Mouse (Mus musculus) intestine, embryonic 15.5 days (tissue): ENCODE measurements at regions not wholly inside any gene's neighbourhood (a gene's known extent, or its start where the extent isn't known, plus 50 kb on each side); places are given as distances from the start of the nearest gene placed in this dataset.

Experiments
- ATAC-seq: fragments of 200-750 bp; cut with Nextera tagmentation; 2 replicates; pipeline ENCODE4 v1.8.0; 2017; ENCODE audit warnings: moderate TSS enrichment, moderate library complexity
- H3K27ac ChIP-seq: fragments of 300-500 bp; sonication (generic); 2 replicates; pipeline ENCODE4 v1.5.1; 2015; ENCODE audit warnings: mild to moderate bottlenecking, inconsistent platforms
- H3K27me3 ChIP-seq: fragments of 300-500 bp; sonication (generic); replicated peaks from 2 replicates; pipeline ENCODE4 v1.6.1; 2015; ENCODE audit warnings: inconsistent platforms
- H3K36me3 ChIP-seq: fragments of 300-500 bp; sonication (generic); 2 replicates; pipeline ENCODE4 v1.6.1; 2015; ENCODE audit warnings: inconsistent platforms
- H3K4me1 ChIP-seq: fragments of 300-500 bp; sonication (generic); replicated peaks from 2 replicates; pipeline ENCODE4 v1.6.1; 2015; ENCODE audit warnings: inconsistent platforms
- H3K4me2 ChIP-seq: fragments of 300-500 bp; sonication (generic); replicated peaks from 2 replicates; pipeline ENCODE4 v1.6.1; 2015; ENCODE audit warnings: mild to moderate bottlenecking, inconsistent platforms
- H3K4me3 ChIP-seq: fragments of 300-500 bp; sonication (generic); replicated peaks from 2 replicates; pipeline ENCODE4 v1.5.1; 2015; ENCODE audit warnings: inconsistent platforms
- H3K9ac ChIP-seq: fragments of 300-500 bp; sonication (generic); 2 replicates; pipeline ENCODE4 v1.6.1; 2015; ENCODE audit warnings: inconsistent platforms
- H3K9me3 ChIP-seq: fragments of 300-500 bp; sonication (generic); 2 replicates; pipeline ENCODE4 v1.6.1; 2016; ENCODE audit warnings: inconsistent platforms
- WGBS: fragments of 180-500 bp; shearing (Covaris S2); methylation state at CpG from one replicate; pipeline ENCODE4 v1.1.7; 2015; 5-methylcytosine and 5-hydroxymethylcytosine counted together

DNA sequence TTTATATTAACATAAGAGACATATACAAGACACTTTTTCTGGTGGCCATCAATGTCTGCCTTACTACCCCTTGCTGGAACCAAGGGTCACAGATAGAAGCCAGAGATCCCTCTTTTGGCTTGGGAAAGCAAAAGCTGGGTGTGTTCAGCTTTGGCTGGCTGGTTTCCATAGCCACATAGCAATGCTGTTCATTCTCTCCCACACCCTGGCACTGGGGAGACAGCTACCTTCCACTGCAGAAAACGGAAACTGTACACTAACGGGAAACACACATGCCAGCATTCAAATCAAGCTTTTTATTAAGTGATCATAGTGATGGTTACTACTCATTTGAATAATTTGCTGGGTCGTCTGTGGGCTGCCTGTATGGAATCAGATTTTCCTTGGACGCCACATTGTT, 161.4 kb downstream of the Fam76b start:
- Histone ChIP-seq H3K9me3 (no peaks in the 10 kb centered on the region), H3K4me1 (no peaks in the 10 kb centered on the region), H3K9ac (no peak overlapping the region), H3K4me2 (no peak overlapping the region), H3K27ac (no peak overlapping the region), H3K4me3 (no peak overlapping the region), H3K27me3 (no peaks in the 10 kb centered on the region), H3K36me3 (no peaks in the 10 kb centered on the region)
- WGBS, result 56% methylated on average over 4 of the region's 4 CpGs
- no peak for ATAC-seq

DNA sequence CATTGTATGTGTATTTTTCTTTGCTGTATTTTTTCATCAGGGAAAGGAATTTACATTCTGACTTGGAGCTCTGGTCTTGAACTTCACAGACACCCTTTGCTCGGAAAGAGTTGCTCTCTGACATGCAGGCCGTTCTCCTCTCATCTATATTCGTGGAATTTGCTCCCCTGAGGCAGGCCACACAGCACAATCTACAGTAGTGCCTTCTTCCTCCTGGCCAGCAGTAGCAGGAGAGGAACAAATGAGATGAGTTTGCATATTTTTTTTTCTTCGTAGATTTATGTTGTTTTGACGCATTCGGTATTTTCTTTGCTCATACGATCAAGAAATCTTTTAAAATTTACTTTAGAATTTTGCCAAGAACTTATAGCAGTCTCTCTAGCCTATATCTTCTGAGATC, 163.4 kb downstream of the Fam76b start:
- ATAC-seq, result no peak
- H3K27ac ChIP-seq, result no peak overlapping the region
- H3K27me3 ChIP-seq, result no peaks in the 10 kb centered on the region
- H3K9me3 ChIP-seq, result no peaks in the 10 kb centered on the region
- H3K9ac ChIP-seq, result no peak overlapping the region
- H3K36me3 ChIP-seq, result no peaks in the 10 kb centered on the region
- WGBS, result 62% methylated on average over 7 of the region's 7 CpGs
- no peaks in the 10 kb centered on the region for H3K4me1 ChIP-seq
- no peak overlapping the region for H3K4me3 ChIP-seq
- no peak overlapping the region for H3K4me2 ChIP-seq

DNA sequence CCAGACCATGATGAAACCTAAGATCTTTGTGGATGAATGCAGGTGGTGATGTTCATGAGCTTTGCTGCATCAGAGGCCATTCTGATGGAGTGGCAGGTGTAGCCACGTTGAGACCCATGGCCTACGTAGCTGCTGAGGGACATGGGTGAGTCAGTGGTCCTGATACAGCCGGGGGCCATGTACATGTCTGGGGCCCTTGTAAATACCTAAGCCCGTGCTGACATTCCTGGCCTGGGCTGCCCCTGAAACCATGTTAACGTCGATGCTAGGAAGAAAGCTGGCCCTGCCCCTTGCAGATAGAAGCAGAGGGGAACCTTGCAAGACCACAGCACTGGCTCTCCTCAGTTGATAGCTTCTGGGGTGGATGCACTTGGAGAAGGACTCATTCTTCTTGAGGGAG, 165.2 kb downstream of the Fam76b start:
- Histone ChIP-seq H3K4me3 (no peak overlapping the region), H3K9ac (no peak overlapping the region)
- ATAC-seq, result no peak

DNA sequence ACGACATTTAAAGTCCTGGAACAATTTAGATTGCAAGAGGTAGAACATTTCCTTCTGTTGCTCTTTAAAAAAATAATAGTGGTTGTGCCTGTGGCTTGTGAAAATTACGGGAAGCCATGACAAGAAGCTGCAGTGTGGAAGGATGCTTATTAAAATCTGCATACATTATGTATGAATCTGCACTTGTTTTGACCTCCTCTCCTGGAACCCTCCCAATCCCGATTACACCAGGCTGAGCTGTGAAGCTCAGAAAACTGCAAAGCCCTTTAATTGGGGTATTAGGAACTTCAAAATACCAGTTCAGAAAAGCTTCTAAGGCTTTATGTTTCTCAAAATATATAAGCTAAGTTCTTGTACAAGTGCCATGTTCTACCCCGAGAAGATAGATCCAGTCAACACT, 171.8 kb downstream of the Fam76b start:
- no peak for ATAC-seq
- Histone ChIP-seq H3K27ac (no peak overlapping the region), H3K36me3 (no peaks in the 10 kb centered on the region), H3K4me3 (no peak overlapping the region), H3K4me2 (no peak overlapping the region), H3K27me3 (no peaks in the 10 kb centered on the region), H3K9ac (no peak overlapping the region), H3K9me3 (no peaks in the 10 kb centered on the region), H3K4me1 (no peaks in the 10 kb centered on the region)
- 86% methylated on average over 4 of the region's 4 CpGs for WGBS

More for the DNA sequence above, 165.2 kb downstream of the Fam76b start:
- 77% methylated on average over 6 of the region's 6 CpGs for WGBS
- no peak overlapping the region for H3K4me2 ChIP-seq
- H3K27me3 ChIP-seq, result no peaks in the 10 kb centered on the region
- no peaks in the 10 kb centered on the region for H3K9me3 ChIP-seq
- no peaks in the 10 kb centered on the region for H3K4me1 ChIP-seq
- no peak overlapping the region for H3K27ac ChIP-seq
- H3K36me3 ChIP-seq, result no peaks in the 10 kb centered on the region

DNA sequence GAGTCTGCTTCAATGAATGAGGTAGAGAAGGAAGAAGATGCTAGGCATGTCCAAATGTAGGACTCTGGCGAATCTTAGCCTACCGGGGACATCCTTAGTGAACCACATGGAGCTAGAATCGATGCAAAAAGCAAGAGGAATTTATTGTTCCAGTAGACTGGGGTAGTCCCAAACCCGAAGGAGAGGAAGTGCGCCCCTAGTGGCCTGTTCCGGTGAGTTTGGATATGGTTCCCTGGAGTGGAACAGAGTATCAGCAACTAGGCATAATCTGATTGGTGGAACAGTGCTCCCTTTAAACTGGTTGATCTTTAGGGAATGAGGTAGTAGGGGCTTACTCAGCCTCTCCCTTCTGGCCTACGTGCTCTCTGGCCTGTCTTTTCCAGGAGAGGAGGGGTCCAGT, 174.0 kb downstream of the Fam76b start:
- WGBS, result 83% methylated on average over 7 of the region's 7 CpGs
- no peak for ATAC-seq
- H3K9ac ChIP-seq, result no peak overlapping the region

DNA sequence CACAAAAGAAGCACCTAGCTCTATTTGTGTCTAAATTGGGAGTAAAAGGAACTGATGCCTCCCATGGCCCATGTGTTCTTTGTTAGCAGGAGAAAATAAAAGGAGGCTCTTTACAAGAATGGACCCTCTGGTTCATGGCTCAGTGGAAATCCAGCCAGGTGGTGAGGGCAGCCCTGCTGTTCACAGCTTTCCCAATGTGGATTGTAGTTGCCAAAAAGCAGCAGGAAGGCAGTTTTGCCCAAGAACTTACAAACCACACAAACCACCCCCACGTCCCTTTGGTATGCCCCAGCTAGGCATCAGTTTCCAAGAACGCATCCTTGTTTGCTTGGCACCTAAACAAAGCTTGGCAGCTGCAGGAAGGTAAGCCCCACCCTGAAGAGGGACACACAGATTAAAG, 174.7 kb downstream of the Fam76b start:
- ATAC-seq, result no peak
- H3K4me3 ChIP-seq, result no peak overlapping the region
- no peaks in the 10 kb centered on the region for H3K9me3 ChIP-seq
- no peaks in the 10 kb centered on the region for H3K27me3 ChIP-seq
- WGBS, result 73% methylated on average over 2 of the region's 2 CpGs
- no peak overlapping the region for H3K9ac ChIP-seq
- H3K4me1 ChIP-seq, result no peaks in the 10 kb centered on the region
- H3K27ac ChIP-seq, result no peak overlapping the region
- no peaks in the 10 kb centered on the region for H3K36me3 ChIP-seq
- H3K4me2 ChIP-seq, result no peak overlapping the region

More for the DNA sequence above, 174.0 kb downstream of the Fam76b start:
- Histone ChIP-seq H3K4me2 (no peak overlapping the region), H3K27ac (no peak overlapping the region), H3K9me3 (no peaks in the 10 kb centered on the region), H3K4me1 (no peaks in the 10 kb centered on the region), H3K27me3 (no peaks in the 10 kb centered on the region), H3K36me3 (no peaks in the 10 kb centered on the region), H3K4me3 (no peak overlapping the region)

DNA sequence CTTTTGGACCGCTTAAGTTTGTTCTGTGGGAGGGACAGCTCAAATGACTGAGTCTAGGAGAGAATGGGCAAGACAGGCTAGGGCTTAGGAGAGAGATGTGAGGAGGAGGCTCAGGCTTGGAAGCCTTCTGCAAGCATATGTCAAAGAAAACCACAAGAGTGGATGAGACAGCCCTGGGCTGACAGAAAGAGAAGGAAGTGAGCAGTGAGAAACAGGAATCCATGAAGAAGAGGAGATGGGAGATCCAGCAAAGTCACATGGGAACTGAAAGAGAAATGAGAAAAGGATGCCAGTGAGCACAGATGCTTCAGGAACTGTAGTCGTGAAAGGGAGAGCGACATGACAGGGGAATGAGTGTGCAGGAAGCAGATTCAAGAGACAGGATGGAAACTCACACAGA, 175.6 kb downstream of the Fam76b start:
- H3K4me1 ChIP-seq, result no peaks in the 10 kb centered on the region
- H3K27me3 ChIP-seq, result no peaks in the 10 kb centered on the region
- H3K4me3 ChIP-seq, result no peak overlapping the region
- no peak overlapping the region for H3K9ac ChIP-seq
- H3K4me2 ChIP-seq, result no peak overlapping the region
- no peaks in the 10 kb centered on the region for H3K36me3 ChIP-seq
- H3K9me3 ChIP-seq, result no peaks in the 10 kb centered on the region
- ATAC-seq, result no peak
- H3K27ac ChIP-seq, result no peak overlapping the region
- WGBS, result 80% methylated on average over 3 of the region's 3 CpGs

DNA sequence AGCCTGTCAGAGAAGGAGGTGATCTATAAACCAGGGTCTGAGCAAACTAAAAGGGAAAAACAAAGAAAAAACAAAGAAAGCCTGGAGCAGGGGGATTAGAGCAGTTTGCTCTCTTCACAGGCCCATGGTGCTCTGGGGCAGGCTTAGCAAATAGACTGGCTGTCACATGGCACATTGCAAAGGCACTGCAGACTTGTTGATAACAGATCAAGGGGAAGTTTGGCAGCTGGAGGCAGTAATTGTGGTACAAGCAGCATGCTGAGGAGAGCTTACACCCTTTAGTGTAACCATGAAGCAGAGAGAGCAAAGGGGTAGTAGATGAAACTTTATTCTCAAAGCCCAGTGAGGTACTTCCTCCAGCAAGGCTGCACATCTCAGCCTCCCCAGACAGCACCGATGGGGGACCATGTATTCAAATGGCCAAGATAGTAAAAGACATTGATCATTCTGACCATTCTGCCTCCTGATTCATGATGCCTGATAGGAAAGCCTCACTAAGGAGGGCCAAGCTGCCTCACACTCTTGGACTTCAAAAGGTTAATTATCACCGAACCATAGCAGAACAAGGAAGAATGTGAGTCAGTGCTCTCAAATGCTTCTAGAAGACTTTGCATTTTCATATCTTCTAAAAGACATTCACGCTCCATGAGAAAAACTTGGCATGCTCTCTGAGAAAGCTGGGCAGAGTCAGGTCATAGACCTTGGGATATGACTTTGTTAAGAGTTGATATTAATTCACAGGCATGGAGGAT, 178.9 kb downstream of the Fam76b start:
- H3K27me3 ChIP-seq, result no peaks in the 10 kb centered on the region
- 79% methylated on average over 3 of the region's 3 CpGs for WGBS
- no peaks in the 10 kb centered on the region for H3K9me3 ChIP-seq
- ATAC-seq, result 0 out of 2 replicates have a peak, but pooled peaks have one; percentile 34
- no peaks in the 10 kb centered on the region for H3K4me1 ChIP-seq
- H3K4me3 ChIP-seq, result no peak overlapping the region
- H3K27ac ChIP-seq, result no peak overlapping the region
- H3K9ac ChIP-seq, result no peak overlapping the region
- H3K4me2 ChIP-seq, result no peak overlapping the region
- H3K36me3 ChIP-seq, result no peaks in the 10 kb centered on the region

DNA sequence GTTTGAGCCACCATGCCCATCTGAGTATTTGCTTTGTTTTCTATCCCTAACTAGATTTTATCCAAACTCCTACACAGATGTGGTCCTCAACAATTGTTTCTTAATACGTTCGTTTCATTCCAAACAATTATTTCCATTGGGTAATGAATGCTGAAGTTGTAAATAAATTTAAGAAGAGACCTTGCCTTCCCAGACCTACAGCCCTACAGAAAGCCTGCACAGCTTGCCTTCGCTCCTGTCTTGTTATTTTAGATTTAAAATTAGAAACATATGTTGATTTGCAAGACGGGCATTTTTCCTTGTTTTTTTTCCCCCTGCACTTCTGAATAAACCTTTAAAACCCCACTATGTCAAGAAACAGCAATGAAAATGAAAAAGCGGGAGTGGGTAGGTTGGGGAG, 181.9 kb downstream of the Fam76b start:
- 82% methylated on average over 5 of the region's 5 CpGs for WGBS
- H3K4me1 ChIP-seq, result no peaks in the 10 kb centered on the region
- no peak overlapping the region for H3K27ac ChIP-seq
- no peaks in the 10 kb centered on the region for H3K27me3 ChIP-seq
- ATAC-seq, result no peak
- no peak overlapping the region for H3K4me3 ChIP-seq
- no peaks in the 10 kb centered on the region for H3K9me3 ChIP-seq
- no peak overlapping the region for H3K4me2 ChIP-seq
- no peaks in the 10 kb centered on the region for H3K36me3 ChIP-seq
- no peak overlapping the region for H3K9ac ChIP-seq

DNA sequence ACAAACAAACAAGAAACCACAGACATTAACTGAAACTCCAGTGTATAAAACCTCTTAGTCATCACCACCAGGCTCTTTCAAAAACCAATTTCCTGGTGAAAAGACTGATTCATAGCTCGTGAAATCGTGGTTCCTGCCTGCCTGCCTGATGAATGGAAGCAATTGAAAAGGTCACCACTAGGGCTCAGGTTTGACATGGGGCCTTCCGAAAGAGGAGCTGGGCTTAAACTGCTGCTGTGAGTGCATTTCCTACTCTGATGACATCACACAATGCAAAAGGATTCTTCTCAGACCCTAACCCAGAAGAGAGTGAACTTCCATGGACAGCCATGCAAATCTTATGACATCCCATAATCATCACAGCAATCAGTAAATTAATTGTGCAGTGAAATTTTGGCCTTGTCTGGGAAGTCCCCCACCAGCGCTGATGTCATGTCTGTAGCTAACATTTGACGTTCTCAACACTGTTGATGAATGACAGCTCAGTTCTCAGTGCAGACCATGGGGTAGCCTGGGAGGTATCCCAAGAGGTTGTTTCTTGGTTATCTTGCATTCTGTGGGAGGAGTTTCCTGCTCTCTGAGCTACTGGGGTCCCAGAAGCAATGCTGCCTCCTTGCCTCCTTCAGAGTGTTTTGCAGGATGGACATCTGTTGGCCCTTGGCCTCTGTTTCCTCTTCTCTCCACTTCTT, 182.9 kb downstream of the Fam76b start:
- Histone ChIP-seq H3K4me3 (no peak overlapping the region), H3K4me1 (no peaks in the 10 kb centered on the region), H3K4me2 (no peak overlapping the region), H3K9ac (no peak overlapping the region), H3K27ac (no peak overlapping the region), H3K27me3 (no peaks in the 10 kb centered on the region), H3K9me3 (no peaks in the 10 kb centered on the region), H3K36me3 (no peaks in the 10 kb centered on the region)
- 52% methylated on average over 5 of the region's 5 CpGs for WGBS
- ATAC-seq, result no peak

DNA sequence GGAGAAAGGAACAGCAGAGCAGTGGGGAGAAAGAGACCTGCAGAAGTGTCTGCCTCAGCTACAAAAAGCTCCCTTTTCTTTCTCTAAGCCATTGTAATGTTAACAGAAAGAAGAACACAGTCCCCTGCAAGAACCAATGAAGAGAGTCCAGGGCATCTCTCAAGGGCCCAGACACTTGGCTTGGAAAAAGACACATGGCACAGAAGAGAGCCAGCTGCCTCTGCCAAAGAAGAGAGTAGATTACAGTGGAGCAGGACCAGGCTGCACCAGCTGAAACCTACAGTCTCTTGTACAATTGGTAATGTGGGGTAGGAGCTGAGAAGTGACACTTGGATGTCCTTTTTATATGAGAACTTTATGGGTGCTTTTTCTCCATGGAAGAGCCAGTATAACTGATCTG, 196.7 kb downstream of the Fam76b start:
- no peaks in the 10 kb centered on the region for H3K36me3 ChIP-seq
- no peaks in the 10 kb centered on the region; the same call in 1 of the 2 replicates for H3K4me1 ChIP-seq
- H3K27ac ChIP-seq, result no peak overlapping the region
- no peak for ATAC-seq
- H3K27me3 ChIP-seq, result no peaks in the 10 kb centered on the region
- H3K4me3 ChIP-seq, result no peak overlapping the region
- no peaks in the 10 kb centered on the region for H3K9me3 ChIP-seq
- H3K9ac ChIP-seq, result no peak overlapping the region
- no peak overlapping the region for H3K4me2 ChIP-seq

DNA sequence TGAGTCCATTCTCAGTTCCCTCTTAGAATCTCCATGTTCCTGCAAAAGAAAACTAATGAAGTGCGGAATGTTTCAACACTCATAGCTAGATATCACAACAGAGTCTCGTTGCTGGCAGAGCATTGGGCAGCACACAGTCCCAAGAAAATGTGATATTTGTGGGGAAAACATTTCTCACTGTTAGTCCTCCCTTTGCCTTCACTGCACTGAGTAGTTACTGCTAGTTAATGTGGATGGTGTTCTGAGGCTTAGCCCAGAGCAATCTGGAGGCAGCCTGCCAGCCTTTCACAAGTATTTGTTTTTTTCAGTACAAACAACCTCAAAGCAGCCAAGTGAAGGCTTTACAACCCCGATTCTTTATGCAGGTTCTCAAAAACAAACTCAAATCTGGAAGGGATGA, 197.2 kb downstream of the Fam76b start:
- no peaks in the 10 kb centered on the region for H3K9me3 ChIP-seq
- no peak for ATAC-seq
- no peak overlapping the region for H3K27ac ChIP-seq
- no peak overlapping the region for H3K4me3 ChIP-seq
- 50% methylated on average over 3 of the region's 3 CpGs for WGBS
- H3K9ac ChIP-seq, result no peak overlapping the region
- no peak overlapping the region for H3K4me2 ChIP-seq
- H3K4me1 ChIP-seq, result no peaks in the 10 kb centered on the region; the same call in 1 of the 2 replicates
- H3K27me3 ChIP-seq, result no peaks in the 10 kb centered on the region
- no peaks in the 10 kb centered on the region for H3K36me3 ChIP-seq

DNA sequence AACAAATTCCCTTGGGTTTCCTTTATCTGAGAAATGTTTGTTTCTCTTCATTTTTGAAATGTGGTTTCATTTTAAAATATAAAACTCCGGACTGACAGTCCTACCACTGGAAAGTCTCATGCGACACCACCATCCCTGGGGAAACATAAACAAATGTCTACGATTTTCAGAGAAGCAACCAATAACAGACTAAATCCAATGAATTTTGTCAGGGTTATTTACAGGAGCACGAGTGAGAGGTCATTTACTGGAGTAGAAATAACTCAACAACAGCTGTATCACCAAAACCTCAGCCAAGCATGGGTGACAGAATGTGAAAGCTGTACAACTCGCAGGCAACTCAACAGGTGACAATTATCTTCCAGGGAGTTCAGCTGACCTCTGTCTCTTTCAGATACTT, 200.5 kb downstream of the Fam76b start:
- Histone ChIP-seq H3K4me1 (no peaks in the 10 kb centered on the region; the same call in 1 of the 2 replicates), H3K4me3 (no peak overlapping the region), H3K9me3 (no peaks in the 10 kb centered on the region), H3K4me2 (no peak overlapping the region), H3K27me3 (no peaks in the 10 kb centered on the region), H3K36me3 (no peaks in the 10 kb centered on the region), H3K27ac (no peak overlapping the region), H3K9ac (no peak overlapping the region)
- 45% methylated on average over 5 of the region's 5 CpGs for WGBS
- no peak for ATAC-seq
